Mouse (Mus musculus): ENCODE results near the gene Sez6. TPM values are rescaled to one million over a fixed set of nuclear protein-coding genes. Genes with fewer than 3 reads are reported as not detected.

Sez6 gene
- polyA plus RNA-seq, 1 experiment from 2014 or later: 13.3 TPM

DNA sequence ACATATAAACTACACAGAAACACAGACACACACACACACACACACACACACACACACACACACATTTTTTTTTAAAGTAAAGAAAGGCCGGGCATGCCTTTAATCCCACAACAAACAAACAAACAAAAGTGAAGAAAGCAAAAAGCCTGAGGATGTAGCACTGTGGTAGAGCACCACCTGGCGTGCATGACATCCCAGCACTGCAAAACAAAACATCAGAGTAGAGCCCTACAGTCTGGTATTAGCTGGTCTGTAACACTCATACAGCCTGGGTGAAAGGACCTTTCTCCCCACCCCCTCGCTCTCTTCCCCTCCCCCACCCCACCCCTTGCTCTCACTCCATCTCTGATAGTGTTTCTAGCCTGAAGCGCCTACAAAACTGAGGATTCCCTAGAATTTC lies 45.3 kb downstream of the Sez6 start:
- Histone ChIP-seq H3K27me3 (ENCODE audit: control insufficient read depth, insufficient read depth, low read length) (peaks cover 2% of the 10 kb centered on the region; the same call in 1 of the 2 replicates), H3K36me3 (ENCODE audit: control insufficient read depth, insufficient read depth, low read length) (no peaks in the 10 kb centered on the region)
- WGBS: 46% methylated on average over 4 of the region's 4 CpGs

DNA sequence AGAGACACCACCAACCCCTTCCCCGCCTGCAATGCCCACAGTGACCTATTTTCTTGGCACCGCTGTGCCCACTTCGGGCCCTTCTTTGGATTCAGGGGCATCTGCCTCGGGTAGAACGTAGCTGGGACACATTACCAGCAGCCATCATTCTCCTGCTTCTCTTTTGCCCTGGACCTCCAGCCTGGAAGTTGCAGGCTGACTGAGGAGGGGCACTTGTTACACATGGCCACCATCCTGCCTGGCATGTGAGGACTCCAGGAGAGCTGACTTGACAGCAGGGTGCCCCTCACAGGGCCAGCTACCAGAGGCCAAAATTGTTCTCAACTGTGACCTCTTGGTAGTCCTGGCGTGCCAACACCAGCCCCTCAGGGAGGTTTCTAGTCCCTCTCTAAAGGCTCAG lies 47.6 kb downstream of the Sez6 start:
- H3K27me3 ChIP-seq (ENCODE audit: control insufficient read depth, insufficient read depth, low read length): no peaks in the 10 kb centered on the region; the same call in 1 of the 2 replicates
- no peak overlapping the region for H3K4me3 ChIP-seq (ENCODE audit: low read depth, low read length)
- H3K9me3 ChIP-seq (ENCODE audit: control insufficient read depth, low read length): no peaks in the 10 kb centered on the region
- no peaks in the 10 kb centered on the region for H3K36me3 ChIP-seq (ENCODE audit: control insufficient read depth, insufficient read depth, low read length)
- no peaks in the 10 kb centered on the region for H3K4me1 ChIP-seq (replicated peaks; ENCODE audit: control insufficient read depth, insufficient read depth, low read length)
- H3K9ac ChIP-seq (ENCODE audit: low read depth, low read length): no peak overlapping the region
- no peak overlapping the region for H3K27ac ChIP-seq (ENCODE audit: low read depth, low read length)
- no peak for DNase-seq (ENCODE audit: low spot score)
- no peak overlapping the region for H3K4me2 ChIP-seq (replicated peaks; ENCODE audit: low read depth, low read length)
- 76% methylated on average over 6 of the region's 6 CpGs for WGBS
- ATAC-seq (ENCODE audit: low FRiP score): no peak

More for the DNA sequence above, 45.3 kb downstream of the Sez6 start:
- Histone ChIP-seq H3K4me3 (ENCODE audit: low read depth, low read length) (no peak overlapping the region), H3K4me1 (replicated peaks; ENCODE audit: control insufficient read depth, insufficient read depth, low read length) (no peaks in the 10 kb centered on the region), H3K27ac (ENCODE audit: low read depth, low read length) (no peak overlapping the region), H3K9me3 (ENCODE audit: control insufficient read depth, low read length) (no peaks in the 10 kb centered on the region), H3K4me2 (replicated peaks; ENCODE audit: low read depth, low read length) (no peak overlapping the region), H3K9ac (ENCODE audit: low read depth, low read length) (no peak overlapping the region)
- ATAC-seq (ENCODE audit: low FRiP score) (no peak), DNase-seq (ENCODE audit: low spot score) (no peak)

- Histone ChIP-seq H3K4me3 (ENCODE audit: low read depth, low read length) (no peak overlapping the region), H3K4me1 (replicated peaks; ENCODE audit: control insufficient read depth, insufficient read depth, low read length) (no peaks in the 10 kb centered on the region), H3K27ac (ENCODE audit: low read depth, low read length) (no peak overlapping the region), H3K4me2 (replicated peaks; ENCODE audit: low read depth, low read length) (no peak overlapping the region), H3K9me3 (ENCODE audit: control insufficient read depth, low read length) (no peaks in the 10 kb centered on the region), H3K27me3 (ENCODE audit: control insufficient read depth, insufficient read depth, low read length) (no peaks in the 10 kb centered on the region; the same call in 1 of the 2 replicates), H3K9ac (ENCODE audit: low read depth, low read length) (no peak overlapping the region), H3K36me3 (ENCODE audit: control insufficient read depth, insufficient read depth, low read length) (no peaks in the 10 kb centered on the region)
- ATAC-seq (ENCODE audit: low FRiP score) (no peak), DNase-seq (ENCODE audit: low spot score) (no peak)
- 80% methylated on average over 8 of the region's 8 CpGs for WGBS
Measured at GRCm38 (mm10) chr11:77979221-77979809, 48.7 kb downstream of the Sez6 start.

GRCm38 (mm10) chr11:77980281-77981204 lies 49.9 kb downstream of the Sez6 start:
- no peaks in the 10 kb centered on the region for H3K9me3 ChIP-seq (ENCODE audit: control insufficient read depth, low read length)
- H3K36me3 ChIP-seq (ENCODE audit: control insufficient read depth, insufficient read depth, low read length): no peaks in the 10 kb centered on the region
- ATAC-seq (ENCODE audit: low FRiP score): no peak
- no peak overlapping the region for H3K9ac ChIP-seq (ENCODE audit: low read depth, low read length)
- H3K4me2 ChIP-seq (replicated peaks; ENCODE audit: low read depth, low read length): no peak overlapping the region
- no peak overlapping the region for H3K27ac ChIP-seq (ENCODE audit: low read depth, low read length)
- peak; percentile 76 for DNase-seq (ENCODE audit: low spot score)
- WGBS: 37% methylated on average over 11 of the region's 11 CpGs
- no peaks in the 10 kb centered on the region; the same call in 1 of the 2 replicates for H3K27me3 ChIP-seq (ENCODE audit: control insufficient read depth, insufficient read depth, low read length)
- H3K4me1 ChIP-seq (replicated peaks; ENCODE audit: control insufficient read depth, insufficient read depth, low read length): peaks cover 4% of the 10 kb centered on the region
- no peak overlapping the region for H3K4me3 ChIP-seq (ENCODE audit: low read depth, low read length)

DNA sequence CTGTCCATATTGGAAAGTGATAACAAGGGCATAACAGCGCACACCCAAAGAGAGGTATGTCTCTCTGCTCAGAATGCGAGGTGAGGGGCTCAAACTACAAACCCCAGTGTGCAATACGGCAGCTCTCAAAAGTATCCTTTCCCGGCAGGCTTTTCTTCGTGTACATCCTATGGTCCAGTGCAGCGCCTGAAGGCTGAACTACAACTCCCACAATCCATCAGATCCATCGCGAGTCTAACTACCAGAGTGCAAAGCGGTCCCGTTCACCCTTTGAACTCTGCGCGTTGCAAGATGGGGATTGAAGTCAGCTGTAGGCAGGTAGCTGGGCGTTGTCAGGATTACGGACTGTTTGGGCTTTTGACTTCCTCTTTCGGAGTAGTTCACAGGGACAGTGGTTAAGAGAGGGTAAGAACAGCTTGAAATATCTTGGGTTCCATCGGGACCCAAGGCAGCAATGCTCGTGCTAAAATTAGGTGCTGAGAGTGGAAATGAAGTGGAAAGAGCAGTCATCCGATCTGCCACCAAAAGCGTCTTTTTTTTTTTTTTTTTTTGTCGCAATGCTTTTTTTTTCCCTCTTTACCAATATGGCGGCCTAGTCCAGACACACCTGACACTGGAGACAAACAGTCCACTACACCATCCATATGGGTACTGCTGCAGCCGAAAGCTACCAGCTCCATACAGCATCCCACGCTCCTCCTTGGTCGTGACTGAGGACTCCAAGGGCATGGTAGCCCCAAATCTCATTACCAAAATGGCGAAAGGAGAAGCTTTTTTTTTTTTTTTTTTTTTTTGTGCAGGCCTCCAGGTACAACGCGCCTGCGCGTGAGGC lies 51.2 kb downstream of the Sez6 start:
- no peaks in the 10 kb centered on the region for H3K9me3 ChIP-seq (ENCODE audit: control insufficient read depth, low read length)
- H3K4me2 ChIP-seq (replicated peaks; ENCODE audit: low read depth, low read length): peak overlapping the region; percentile 41
- H3K27me3 ChIP-seq (ENCODE audit: control insufficient read depth, insufficient read depth, low read length): no peaks in the 10 kb centered on the region
- H3K4me3 ChIP-seq (ENCODE audit: low read depth, low read length): peak overlapping the region; percentile 89
- peak; percentile 89 for ATAC-seq (ENCODE audit: low FRiP score)
- H3K27ac ChIP-seq (ENCODE audit: low read depth, low read length): peak overlapping the region; percentile 95
- peaks cover 4% of the 10 kb centered on the region for H3K4me1 ChIP-seq (replicated peaks; ENCODE audit: control insufficient read depth, insufficient read depth, low read length)
- peak overlapping the region; percentile 42; the same call in 1 of the 2 replicates for H3K9ac ChIP-seq (ENCODE audit: low read depth, low read length)
- peak; percentile 95 for DNase-seq (ENCODE audit: low spot score)
- no peaks in the 10 kb centered on the region for H3K36me3 ChIP-seq (ENCODE audit: control insufficient read depth, insufficient read depth, low read length)
- WGBS: under 1% methylated on average over 29 of the region's 29 CpGs

DNA sequence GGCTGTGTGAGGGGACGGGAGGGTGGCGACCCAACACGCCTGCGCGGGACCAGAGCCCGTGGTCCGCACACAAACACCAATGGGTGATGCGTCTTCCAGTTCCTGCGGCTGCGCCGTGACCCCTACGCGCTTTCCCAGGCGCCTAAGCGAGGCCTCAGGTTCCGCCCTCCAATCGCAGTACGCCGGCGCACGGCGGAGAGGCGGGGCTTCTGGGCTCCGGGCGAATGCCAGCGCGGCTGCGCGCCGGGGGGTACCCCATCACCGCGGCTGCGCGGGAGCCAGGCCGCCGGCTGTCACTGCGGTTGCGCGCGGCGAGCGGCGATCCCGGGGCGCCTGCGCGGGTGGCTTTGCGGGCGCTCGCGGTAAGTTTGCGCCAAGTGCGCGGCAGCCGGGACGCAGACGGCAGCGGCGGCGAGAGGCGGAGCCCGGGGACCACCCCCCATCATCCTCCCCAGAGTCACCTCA lies 51.9 kb downstream of the Sez6 start, which contains the start of gene Phf12:
Phf12 (plus strand) TSS at position 314 of the 465 bp plus-strand sequence.
- WGBS: under 1% methylated on average over 58 of the region's 62 CpGs

GRCm38 (mm10) chr11:77983191-77983936 lies 52.8 kb downstream of the Sez6 start:
- no peaks in the 10 kb centered on the region for H3K27me3 ChIP-seq (ENCODE audit: control insufficient read depth, insufficient read depth, low read length)
- peak; percentile 69 for DNase-seq (ENCODE audit: low spot score)
- peaks cover 4% of the 10 kb centered on the region for H3K4me1 ChIP-seq (replicated peaks; ENCODE audit: control insufficient read depth, insufficient read depth, low read length)
- 0 out of 2 replicates have a peak, but pooled peaks cover 4% of the 10 kb centered on the region for H3K36me3 ChIP-seq (ENCODE audit: control insufficient read depth, insufficient read depth, low read length)
- H3K4me2 ChIP-seq (replicated peaks; ENCODE audit: low read depth, low read length): peak overlapping the region; percentile 91
- H3K9me3 ChIP-seq (ENCODE audit: control insufficient read depth, low read length): no peaks in the 10 kb centered on the region
- H3K9ac ChIP-seq (ENCODE audit: low read depth, low read length): peak overlapping the region; percentile 95
- no peak for ATAC-seq (ENCODE audit: low FRiP score)
- peak overlapping the region; percentile 95 for H3K27ac ChIP-seq (ENCODE audit: low read depth, low read length)
- whole genome bisulfite sequencing: under 1% methylated on average over 30 of the region's 32 CpGs
- peak overlapping the region; percentile 89 for H3K4me3 ChIP-seq (ENCODE audit: low read depth, low read length)

More for the DNA sequence above, 51.9 kb downstream of the Sez6 start, which contains the start of gene Phf12:
- Histone ChIP-seq H3K36me3 (ENCODE audit: control insufficient read depth, insufficient read depth, low read length) (0 out of 2 replicates have a peak, but pooled peaks cover 2% of the 10 kb centered on the region), H3K9me3 (ENCODE audit: control insufficient read depth, low read length) (no peaks in the 10 kb centered on the region), H3K4me2 (replicated peaks; ENCODE audit: low read depth, low read length) (peak within 1 kb of the TSS; percentile 91), H3K4me3 (ENCODE audit: low read depth, low read length) (peak within 1 kb of the TSS; percentile 89), H3K4me1 (replicated peaks; ENCODE audit: control insufficient read depth, insufficient read depth, low read length) (peaks cover 4% of the 10 kb centered on the region), H3K27me3 (ENCODE audit: control insufficient read depth, insufficient read depth, low read length) (no peaks in the 10 kb centered on the region), H3K27ac (ENCODE audit: low read depth, low read length) (peak within 1 kb of the TSS; percentile 95), H3K9ac (ENCODE audit: low read depth, low read length) (peak within 1 kb of the TSS; percentile 95)
- ATAC-seq (ENCODE audit: low FRiP score) (peak; percentile 90), DNase-seq (ENCODE audit: low spot score) (peak; percentile 99)
